Mouse (Mus musculus): Measurements from ENCODE around the gene Cyb561d2. TPM values are rescaled to one million over a fixed set of nuclear protein-coding genes. Genes with fewer than 3 reads are reported as not detected.

The Cyb561d2 gene
- total RNA-seq, 1 experiment, result 25.3 TPM

DNA sequence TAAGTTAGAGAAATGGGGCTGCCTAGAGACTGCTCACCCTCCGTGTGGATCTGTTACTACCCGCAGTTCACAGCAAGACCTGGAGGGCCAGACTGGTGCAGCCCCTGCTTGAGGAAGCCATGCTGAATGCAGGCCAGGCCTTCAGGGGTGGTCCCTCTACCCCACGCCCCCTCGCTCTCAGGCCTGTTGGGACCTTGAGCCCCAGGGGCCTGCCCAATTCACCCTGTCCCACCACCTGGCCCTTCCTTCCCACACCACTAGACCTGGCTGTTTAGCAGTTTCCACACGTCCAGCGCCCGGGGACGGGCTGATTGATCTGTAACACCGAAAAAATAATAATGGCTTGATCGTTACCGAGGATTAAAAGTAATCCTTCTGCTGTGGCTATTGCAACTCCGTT is 47.8 kb downstream of the Cyb561d2 start:
- in situ Hi-C loops (cut with MboI; ENCODE audit: low sequenced_read_pairs in 2 of 2, unreplicated experiment in 2 of 2), result no loop called here
- no peaks in the 10 kb centered on the region for H3K4me1 ChIP-seq (ENCODE audit: control insufficient read depth in 2 of 2, insufficient read depth in 2 of 2, low read length in 2 of 2, poor library complexity in 1 of 2)
- no peak overlapping the region for H3K4me3 ChIP-seq (ENCODE audit: insufficient read depth in 1 of 2, low read depth in 1 of 2, low read length in 2 of 2, poor library complexity in 1 of 2, severe bottlenecking in 1 of 2)
- H3K27ac ChIP-seq (ENCODE audit: insufficient read depth, low read depth, low read length, poor library complexity, severe bottlenecking), result no peak overlapping the region
- no peaks in the 10 kb centered on the region for H3K36me3 ChIP-seq (ENCODE audit: control insufficient read depth, insufficient read depth, low read length, poor library complexity, severe bottlenecking)
- no peak for DNase-seq (ENCODE audit: low read depth, low spot score)
- no peak overlapping the region for H3K9ac ChIP-seq (ENCODE audit: insufficient read depth, low read depth, low read length, poor library complexity, severe bottlenecking)
- TF ChIP-seq CHD2 (IDR thresholded peaks at IDR 0.05; ENCODE audit: low read depth, low read length), result no peak
- no peak for TF ChIP-seq HCFC1 (IDR thresholded peaks at IDR 0.05; ENCODE audit: borderline replicate concordance, insufficient read depth, low read length)
- no peak for TF ChIP-seq ZC3H11A (IDR thresholded peaks at IDR 0.05; ENCODE audit: borderline replicate concordance, low read depth, low read length)
- no peak for TF ChIP-seq ZNF384 (IDR thresholded peaks at IDR 0.05; ENCODE audit: low read depth, low read length)
- TF ChIP-seq MAFK (IDR thresholded peaks at IDR 0.05; ENCODE audit: insufficient read depth, low read depth, low read length), result no peak
- H3K9me3 ChIP-seq (ENCODE audit: control insufficient read depth, insufficient read depth, low read depth, low read length), result no peaks in the 10 kb centered on the region

DNA sequence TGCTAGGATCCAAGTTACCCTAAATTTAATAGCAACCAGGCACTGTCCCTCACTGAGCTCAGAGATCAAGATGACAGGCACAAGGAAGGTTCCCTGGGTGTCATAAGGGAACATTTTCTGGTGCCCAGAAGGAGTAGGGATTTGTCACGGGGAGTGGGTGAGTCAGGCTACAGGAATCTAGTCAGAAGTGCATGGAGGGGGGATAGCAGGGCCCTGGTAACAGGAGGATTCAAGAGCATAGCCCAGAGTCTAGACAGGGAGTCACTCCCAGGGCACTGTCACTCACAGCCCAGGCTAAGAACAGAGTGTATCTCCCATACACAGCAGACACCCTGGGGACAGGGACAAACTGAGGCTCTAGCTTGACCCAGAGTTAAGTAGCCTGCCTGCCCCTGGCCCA is 48.5 kb downstream of the Cyb561d2 start:
- Histone ChIP-seq H3K36me3 (ENCODE audit: control insufficient read depth, insufficient read depth, low read length, poor library complexity, severe bottlenecking) (no peaks in the 10 kb centered on the region), H3K9ac (ENCODE audit: insufficient read depth, low read depth, low read length, poor library complexity, severe bottlenecking) (no peak overlapping the region), H3K27ac (ENCODE audit: insufficient read depth, low read depth, low read length, poor library complexity, severe bottlenecking) (no peak overlapping the region), H3K9me3 (ENCODE audit: control insufficient read depth, insufficient read depth, low read depth, low read length) (no peaks in the 10 kb centered on the region), H3K4me3 (ENCODE audit: insufficient read depth in 1 of 2, low read depth in 1 of 2, low read length in 2 of 2, poor library complexity in 1 of 2, severe bottlenecking in 1 of 2) (no peak overlapping the region), H3K4me1 (ENCODE audit: control insufficient read depth in 2 of 2, insufficient read depth in 2 of 2, low read length in 2 of 2, poor library complexity in 1 of 2) (no peaks in the 10 kb centered on the region)
- in situ Hi-C loops (cut with MboI; ENCODE audit: low sequenced_read_pairs in 2 of 2, unreplicated experiment in 2 of 2), result no loop called here
- no peak for TF ChIP-seq HCFC1 (IDR thresholded peaks at IDR 0.05; ENCODE audit: borderline replicate concordance, insufficient read depth, low read length)
- TF ChIP-seq ZC3H11A (IDR thresholded peaks at IDR 0.05; ENCODE audit: borderline replicate concordance, low read depth, low read length), result no peak
- no peak for TF ChIP-seq MAFK (IDR thresholded peaks at IDR 0.05; ENCODE audit: insufficient read depth, low read depth, low read length)
- TF ChIP-seq CHD2 (IDR thresholded peaks at IDR 0.05; ENCODE audit: low read depth, low read length), result no peak
- no peak for TF ChIP-seq ZNF384 (IDR thresholded peaks at IDR 0.05; ENCODE audit: low read depth, low read length)
- DNase-seq (ENCODE audit: low read depth, low spot score), result no peak

DNA sequence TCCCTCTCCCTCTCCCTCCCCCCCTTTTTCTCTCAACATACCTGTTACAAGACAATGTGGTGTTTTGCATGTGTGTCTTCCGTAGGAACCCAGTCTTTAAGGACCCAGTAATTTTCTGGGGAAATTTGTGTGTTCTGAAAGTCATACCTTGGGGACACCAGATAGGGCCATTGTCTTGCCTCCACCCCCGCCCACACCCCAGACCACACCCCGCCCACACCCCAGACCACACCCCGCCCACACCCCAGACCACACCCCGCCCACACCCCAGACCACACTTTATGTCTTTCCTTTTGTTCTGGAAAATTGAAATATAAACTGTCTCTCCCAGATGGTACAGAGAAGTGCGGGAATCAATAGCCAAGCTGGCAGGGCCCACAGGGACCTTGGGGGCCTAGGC is 51.4 kb downstream of the Cyb561d2 start:
- Histone ChIP-seq H3K36me3 (ENCODE audit: control insufficient read depth, insufficient read depth, low read length, poor library complexity, severe bottlenecking) (no peaks in the 10 kb centered on the region), H3K4me1 (ENCODE audit: control insufficient read depth in 2 of 2, insufficient read depth in 2 of 2, low read length in 2 of 2, poor library complexity in 1 of 2) (peaks cover 0 to 4% of the 10 kb centered on the region in 2 experiments; a peak in 1 of 4 replicates), H3K9me3 (ENCODE audit: control insufficient read depth, insufficient read depth, low read depth, low read length) (no peaks in the 10 kb centered on the region), H3K4me3 (ENCODE audit: insufficient read depth in 1 of 2, low read depth in 1 of 2, low read length in 2 of 2, poor library complexity in 1 of 2, severe bottlenecking in 1 of 2) (no peak overlapping the region), H3K27ac (ENCODE audit: insufficient read depth, low read depth, low read length, poor library complexity, severe bottlenecking) (no peak overlapping the region), H3K9ac (ENCODE audit: insufficient read depth, low read depth, low read length, poor library complexity, severe bottlenecking) (no peak overlapping the region)
- no peak for TF ChIP-seq ZNF384 (IDR thresholded peaks at IDR 0.05; ENCODE audit: low read depth, low read length)
- TF ChIP-seq ZC3H11A (IDR thresholded peaks at IDR 0.05; ENCODE audit: borderline replicate concordance, low read depth, low read length), result no peak
- TF ChIP-seq CHD2 (IDR thresholded peaks at IDR 0.05; ENCODE audit: low read depth, low read length), result no peak
- TF ChIP-seq MAFK (IDR thresholded peaks at IDR 0.05; ENCODE audit: insufficient read depth, low read depth, low read length), result no peak
- TF ChIP-seq HCFC1 (IDR thresholded peaks at IDR 0.05; ENCODE audit: borderline replicate concordance, insufficient read depth, low read length), result no peak
- no peak for DNase-seq (ENCODE audit: low read depth, low spot score)
- in situ Hi-C loops (cut with MboI; ENCODE audit: low sequenced_read_pairs in 2 of 2, unreplicated experiment in 2 of 2), result no loop called here

- no peak for DNase-seq (ENCODE audit: low read depth, low spot score)
- no peak overlapping the region for H3K4me3 ChIP-seq (ENCODE audit: insufficient read depth in 1 of 2, low read depth in 1 of 2, low read length in 2 of 2, poor library complexity in 1 of 2, severe bottlenecking in 1 of 2)
These were observed 51.8 kb downstream of the Cyb561d2 start for GRCm38 (mm10) chr9:107490146-107490545.

More at GRCm38 (mm10) chr9:107490146-107490545, 51.8 kb downstream of the Cyb561d2 start:
- H3K4me1 ChIP-seq (ENCODE audit: control insufficient read depth in 2 of 2, insufficient read depth in 2 of 2, low read length in 2 of 2, poor library complexity in 1 of 2), result peaks cover 0 to 5% of the 10 kb centered on the region in 2 experiments; a peak in 1 of 4 replicates
- H3K9me3 ChIP-seq (ENCODE audit: control insufficient read depth, insufficient read depth, low read depth, low read length), result no peaks in the 10 kb centered on the region
- in situ Hi-C loops (cut with MboI; ENCODE audit: low sequenced_read_pairs in 2 of 2, unreplicated experiment in 2 of 2), result no loop called here
- TF ChIP-seq ZC3H11A (IDR thresholded peaks at IDR 0.05; ENCODE audit: borderline replicate concordance, low read depth, low read length) (no peak), CHD2 (IDR thresholded peaks at IDR 0.05; ENCODE audit: low read depth, low read length) (no peak), ZNF384 (IDR thresholded peaks at IDR 0.05; ENCODE audit: low read depth, low read length) (no peak), HCFC1 (IDR thresholded peaks at IDR 0.05; ENCODE audit: borderline replicate concordance, insufficient read depth, low read length) (no peak), MAFK (IDR thresholded peaks at IDR 0.05; ENCODE audit: insufficient read depth, low read depth, low read length) (no peak)
- no peaks in the 10 kb centered on the region for H3K36me3 ChIP-seq (ENCODE audit: control insufficient read depth, insufficient read depth, low read length, poor library complexity, severe bottlenecking)
- H3K9ac ChIP-seq (ENCODE audit: insufficient read depth, low read depth, low read length, poor library complexity, severe bottlenecking), result no peak overlapping the region
- H3K27ac ChIP-seq (ENCODE audit: insufficient read depth, low read depth, low read length, poor library complexity, severe bottlenecking), result no peak overlapping the region

Other genes with a start within 250 kb of the Cyb561d2 start
- 1.5 and 2.5 TPM in 2 replicates for gene Cish, start 246.2 kb downstream of the Cyb561d2 start, total RNA-seq (2012; rRNA removed)
- 29.1 and 41.3 TPM in 2 replicates for gene Hemk1, start 203.8 kb downstream of the Cyb561d2 start, total RNA-seq (2012; rRNA removed)
- 0.45 and 0.95 TPM in 2 replicates for gene 6430571L13Rik, start 201.6 kb downstream of the Cyb561d2 start, total RNA-seq (2012; rRNA removed)
- gene Cacna2d2, start 142.6 kb downstream of the Cyb561d2 start, total RNA-seq (2012; rRNA removed), result 0.85 and 2.4 TPM in 2 replicates
- 42.3 and 64.3 TPM in 2 replicates for gene Tmem115, start 8.2 kb downstream of the Cyb561d2 start, total RNA-seq (2012; rRNA removed)
- 21.2 and 30.5 TPM in 2 replicates for gene Nprl2, start within 50 bp of the Cyb561d2 start, total RNA-seq (2012; rRNA removed)
- 0.37 and 0.49 TPM in 2 replicates for gene Zmynd10, start 5.1 kb upstream of the Cyb561d2 start, total RNA-seq (2012; rRNA removed)
- gene Rassf1, start 9.4 kb upstream of the Cyb561d2 start, total RNA-seq (2012; rRNA removed), result 25.5 and 41.4 TPM in 2 replicates
- gene Tusc2, start 21.1 kb upstream of the Cyb561d2 start, total RNA-seq (2012; rRNA removed), result 14.0 and 14.2 TPM in 2 replicates
- gene Hyal2, start 25.8 kb upstream of the Cyb561d2 start, total RNA-seq (2012; rRNA removed), result 68.1 and 117 TPM in 2 replicates
- gene Hyal1, start 34.7 kb upstream of the Cyb561d2 start, total RNA-seq (2012; rRNA removed), result 11.8 and 19.2 TPM in 2 replicates
- gene Naa80, start 36.7 kb upstream of the Cyb561d2 start, total RNA-seq (2012; rRNA removed), result 7.3 and 13.3 TPM in 2 replicates
- 0.54 and 1.2 TPM in 2 replicates for gene Hyal3, start 38.6 kb upstream of the Cyb561d2 start, total RNA-seq (2012; rRNA removed)
- 66.6 and 82.7 TPM in 2 replicates for gene Ifrd2, start 45.4 kb upstream of the Cyb561d2 start, total RNA-seq (2012; rRNA removed)
- 7.4 and 7.6 TPM in 2 replicates for gene Sema3b, start 67.0 kb upstream of the Cyb561d2 start, total RNA-seq (2012; rRNA removed)
- 178 and 232 TPM in 2 replicates for gene Gnai2, start 93.2 kb upstream of the Cyb561d2 start, total RNA-seq (2012; rRNA removed)
- 2.9 and 8.9 TPM in 2 replicates for gene Slc38a3, start 127.3 kb upstream of the Cyb561d2 start, total RNA-seq (2012; rRNA removed)
- gene Gnat1, start 137.5 kb upstream of the Cyb561d2 start, total RNA-seq (2012; rRNA removed), result 1.2 and 1.8 TPM in 2 replicates
- 11.5 and 11.6 TPM in 2 replicates for gene Sema3f, start 168.3 kb upstream of the Cyb561d2 start, total RNA-seq (2012; rRNA removed)
- 97.7 and 116 TPM in 2 replicates for gene Rbm5, start 228.8 kb upstream of the Cyb561d2 start, total RNA-seq (2012; rRNA removed)

Measured in ES-E14 (cell line).